Mouse (Mus musculus) liver, postnatal 0 days (tissue): ENCODE data around the gene Cxcr6.

Experiments used
- CTCF ChIP-seq: sonication (generic); IDR thresholded peaks from 2 replicates; pipeline ENCODE4 v1.5.1; 2016; ENCODE audit warnings: antibody characterized with exemption, low read depth
- EP300 ChIP-seq: IDR thresholded peaks from 2 replicates; pipeline ENCODE4 v1.6.1; 2016; ENCODE audit warnings: antibody characterized with exemption, low read depth, mild to moderate bottlenecking

GRCm38 (mm10) chr9:123840243-123840642 is 34.0 kb downstream of the Cxcr6 start:
- TF ChIP-seq EP300 (no peak), CTCF (no peak)
